Mouse (Mus musculus) stomach, embryonic 14.5 days (tissue): ENCODE measurements at regions not wholly inside any gene's neighbourhood (a gene's known extent, or its start where the extent isn't known, plus 50 kb on each side); places are given as distances from the start of the nearest gene placed in this dataset.

Experiments
- ATAC-seq: fragments of 200-750 bp; cut with Nextera tagmentation; 2 replicates; pipeline ENCODE4 v1.8.0; 2017; ENCODE audit warnings: low read depth, moderate TSS enrichment; ENCODE audit not compliant: insufficient number of reproducible peaks, insufficient read depth, low FRiP score
- H3K27ac ChIP-seq: fragments of 300-500 bp; sonication (generic); 2 replicates; pipeline ENCODE4 v1.5.1; 2014; ENCODE audit warnings: mild to moderate bottlenecking, low read length, moderate library complexity, mixed read lengths
- H3K27me3 ChIP-seq: fragments of 300-500 bp; sonication (generic); 2 replicates; pipeline ENCODE4 v1.6.1; 2014; ENCODE audit warnings: low read length, control low read depth, mixed read lengths; ENCODE audit not compliant: control insufficient read depth, insufficient read depth
- H3K36me3 ChIP-seq: fragments of 300-500 bp; sonication (generic); 2 replicates; pipeline ENCODE4 v1.6.1; 2014; ENCODE audit warnings: mild to moderate bottlenecking, control low read depth, low read length, moderate library complexity, mixed read lengths; ENCODE audit not compliant: control insufficient read depth, insufficient read depth
- H3K4me1 ChIP-seq: fragments of 300-500 bp; sonication (generic); 2 replicates; pipeline ENCODE4 v1.6.1; 2014; ENCODE audit warnings: low read length, control low read depth, mixed read lengths; ENCODE audit not compliant: control insufficient read depth, insufficient read depth
- H3K4me2 ChIP-seq: fragments of 300-500 bp; sonication (generic); replicated peaks from 2 replicates; pipeline ENCODE4 v1.6.1; 2014; ENCODE audit warnings: low read depth, low read length, control low read depth
- H3K4me3 ChIP-seq: fragments of 300-500 bp; sonication (generic); 2 replicates; pipeline ENCODE4 v1.5.1; 2014; ENCODE audit warnings: low read depth, low read length, control low read depth
- H3K9ac ChIP-seq: fragments of 300-500 bp; sonication (generic); replicated peaks from 2 replicates; pipeline ENCODE4 v1.6.1; 2014; ENCODE audit warnings: low read depth, mild to moderate bottlenecking, control low read depth, low read length, moderate library complexity, mixed read lengths
- H3K9me3 ChIP-seq: fragments of 300-500 bp; sonication (generic); 2 replicates; pipeline ENCODE4 v1.6.1; 2016; ENCODE audit warnings: low read depth, low read length, control low read depth; ENCODE audit not compliant: control insufficient read depth
- WGBS: fragments of 180-500 bp; shearing (Covaris S2); extraction: QIAGEN DNeasy Blood & Tissue Kit; methylation state at CpG from one replicate; pipeline ENCODE4 v1.1.7; 2014; 5-methylcytosine and 5-hydroxymethylcytosine counted together

- H3K4me1 ChIP-seq = no peaks in the 10 kb centered on the region
- no peak overlapping the region for H3K9ac ChIP-seq
- H3K27ac ChIP-seq = peak overlapping the region; percentile 17; the same call in 1 of the 2 replicates
- no peak overlapping the region for H3K4me3 ChIP-seq
- no peaks in the 10 kb centered on the region for H3K9me3 ChIP-seq
- peak; percentile 64 for ATAC-seq
- H3K36me3 ChIP-seq = no peaks in the 10 kb centered on the region
- WGBS = 26% methylated on average over 11 of the region's 11 CpGs
- no peaks in the 10 kb centered on the region for H3K27me3 ChIP-seq
- H3K4me2 ChIP-seq = peak overlapping the region; percentile 22; the same call in 1 of the 2 replicates
Measured at GRCm38 (mm10) chr4:106199833-106200232, 116.2 kb upstream of the Usp24 start.

GRCm38 (mm10) chr4:106200241-106200640, 115.8 kb upstream of the Usp24 start:
- ATAC-seq = peak; percentile 86
- Histone ChIP-seq H3K27me3 (no peaks in the 10 kb centered on the region), H3K36me3 (no peaks in the 10 kb centered on the region), H3K4me1 (no peaks in the 10 kb centered on the region), H3K27ac (no peak overlapping the region; the same call in 1 of the 2 replicates), H3K9me3 (no peaks in the 10 kb centered on the region), H3K4me3 (no peak overlapping the region), H3K4me2 (0 out of 2 replicates have a peak overlapping the region, but pooled peaks have one; percentile 22), H3K9ac (no peak overlapping the region)
- WGBS = 27% methylated on average over 6 of the region's 6 CpGs

GRCm38 (mm10) chr4:106202554-106202953, 113.5 kb upstream of the Usp24 start:
- no peaks in the 10 kb centered on the region for H3K36me3 ChIP-seq
- ATAC-seq = no peak
- WGBS = 52% methylated on average over 3 of the region's 3 CpGs

GRCm38 (mm10) chr4:106205200-106205599, 110.8 kb upstream of the Usp24 start:
- H3K36me3 ChIP-seq = no peaks in the 10 kb centered on the region
- 83% methylated on average over 2 of the region's 2 CpGs for WGBS
- no peak overlapping the region for H3K4me3 ChIP-seq
- H3K27me3 ChIP-seq = no peaks in the 10 kb centered on the region
- H3K9ac ChIP-seq = no peak overlapping the region
- no peaks in the 10 kb centered on the region for H3K9me3 ChIP-seq
- ATAC-seq = no peak
- H3K4me1 ChIP-seq = no peaks in the 10 kb centered on the region
- H3K4me2 ChIP-seq = no peak overlapping the region
- no peak overlapping the region for H3K27ac ChIP-seq

More at GRCm38 (mm10) chr4:106202554-106202953, 113.5 kb upstream of the Usp24 start:
- no peak overlapping the region for H3K4me2 ChIP-seq
- no peak overlapping the region for H3K9ac ChIP-seq
- no peak overlapping the region for H3K4me3 ChIP-seq
- no peaks in the 10 kb centered on the region for H3K9me3 ChIP-seq
- no peaks in the 10 kb centered on the region for H3K27me3 ChIP-seq
- H3K27ac ChIP-seq = no peak overlapping the region
- H3K4me1 ChIP-seq = no peaks in the 10 kb centered on the region

- Histone ChIP-seq H3K36me3 (no peaks in the 10 kb centered on the region), H3K9ac (no peak overlapping the region), H3K4me2 (no peak overlapping the region), H3K4me1 (no peaks in the 10 kb centered on the region), H3K27ac (no peak overlapping the region), H3K9me3 (no peaks in the 10 kb centered on the region), H3K27me3 (no peaks in the 10 kb centered on the region), H3K4me3 (no peak overlapping the region)
- WGBS = 48% methylated on average over 2 of the region's 2 CpGs
- no peak for ATAC-seq
Measured at GRCm38 (mm10) chr4:106206023-106206422, 110.0 kb upstream of the Usp24 start.

- Histone ChIP-seq H3K9ac (no peak overlapping the region), H3K27me3 (no peaks in the 10 kb centered on the region)
- 82% methylated on average over 11 of the region's 11 CpGs for WGBS
Measured at GRCm38 (mm10) chr4:106209465-106209864, 106.5 kb upstream of the Usp24 start.

GRCm38 (mm10) chr4:106209975-106210374, 106.0 kb upstream of the Usp24 start:
- Histone ChIP-seq H3K27ac (no peak overlapping the region), H3K27me3 (no peaks in the 10 kb centered on the region), H3K9ac (no peak overlapping the region), H3K9me3 (no peaks in the 10 kb centered on the region), H3K36me3 (no peaks in the 10 kb centered on the region), H3K4me3 (no peak overlapping the region), H3K4me1 (no peaks in the 10 kb centered on the region), H3K4me2 (no peak overlapping the region)
- ATAC-seq = no peak
- 91% methylated on average over 1 of the region's 1 CpGs for WGBS

More at GRCm38 (mm10) chr4:106209465-106209864, 106.5 kb upstream of the Usp24 start:
- no peaks in the 10 kb centered on the region for H3K9me3 ChIP-seq
- no peaks in the 10 kb centered on the region for H3K36me3 ChIP-seq
- ATAC-seq = no peak
- no peak overlapping the region for H3K4me2 ChIP-seq
- H3K27ac ChIP-seq = no peak overlapping the region
- no peak overlapping the region for H3K4me3 ChIP-seq
- no peaks in the 10 kb centered on the region for H3K4me1 ChIP-seq

- Histone ChIP-seq H3K4me1 (no peaks in the 10 kb centered on the region), H3K27ac (no peak overlapping the region), H3K9me3 (no peaks in the 10 kb centered on the region), H3K9ac (no peak overlapping the region), H3K27me3 (no peaks in the 10 kb centered on the region), H3K4me2 (no peak overlapping the region), H3K36me3 (no peaks in the 10 kb centered on the region), H3K4me3 (no peak overlapping the region)
- WGBS = 83% methylated on average over 5 of the region's 5 CpGs
- no peak for ATAC-seq
Measured at GRCm38 (mm10) chr4:106214170-106214569, 101.8 kb upstream of the Usp24 start.

- no peak overlapping the region for H3K27ac ChIP-seq
- ATAC-seq = no peak
- WGBS = 87% methylated on average over 9 of the region's 9 CpGs
- no peak overlapping the region for H3K4me2 ChIP-seq
- H3K4me1 ChIP-seq = no peaks in the 10 kb centered on the region
- no peaks in the 10 kb centered on the region for H3K27me3 ChIP-seq
- H3K9ac ChIP-seq = no peak overlapping the region
- no peaks in the 10 kb centered on the region for H3K9me3 ChIP-seq
- no peak overlapping the region for H3K4me3 ChIP-seq
- H3K36me3 ChIP-seq = no peaks in the 10 kb centered on the region
Measured at GRCm38 (mm10) chr4:106220621-106221020, 95.4 kb upstream of the Usp24 start.
